Mouse (Mus musculus) liver, postnatal 0 days (tissue): Measurements from ENCODE around the gene Smg6.

Experiments used
- CTCF ChIP-seq: sonication (generic); IDR thresholded peaks from 2 replicates; pipeline ENCODE4 v1.5.1; 2016; ENCODE audit warnings: antibody characterized with exemption, low read depth
- EP300 ChIP-seq: IDR thresholded peaks from 2 replicates; pipeline ENCODE4 v1.6.1; 2016; ENCODE audit warnings: antibody characterized with exemption, low read depth, mild to moderate bottlenecking

- TF ChIP-seq EP300, result no peak
- no peak for TF ChIP-seq CTCF
Observed at GRCm38 (mm10) chr11:75210755-75211154, 285.1 kb downstream of the Smg6 start.
